Mouse (Mus musculus): ENCODE results near the gene Megf8. TPM values are rescaled to one million over a fixed set of nuclear protein-coding genes. Genes with fewer than 3 reads are reported as not detected.

Gene Megf8
- 10.9 and 11.3 TPM in 2 replicates for polyA plus RNA-seq (2014; fragmentation: Nextera tagmentation; extraction: Ambion mirVana)

DNA sequence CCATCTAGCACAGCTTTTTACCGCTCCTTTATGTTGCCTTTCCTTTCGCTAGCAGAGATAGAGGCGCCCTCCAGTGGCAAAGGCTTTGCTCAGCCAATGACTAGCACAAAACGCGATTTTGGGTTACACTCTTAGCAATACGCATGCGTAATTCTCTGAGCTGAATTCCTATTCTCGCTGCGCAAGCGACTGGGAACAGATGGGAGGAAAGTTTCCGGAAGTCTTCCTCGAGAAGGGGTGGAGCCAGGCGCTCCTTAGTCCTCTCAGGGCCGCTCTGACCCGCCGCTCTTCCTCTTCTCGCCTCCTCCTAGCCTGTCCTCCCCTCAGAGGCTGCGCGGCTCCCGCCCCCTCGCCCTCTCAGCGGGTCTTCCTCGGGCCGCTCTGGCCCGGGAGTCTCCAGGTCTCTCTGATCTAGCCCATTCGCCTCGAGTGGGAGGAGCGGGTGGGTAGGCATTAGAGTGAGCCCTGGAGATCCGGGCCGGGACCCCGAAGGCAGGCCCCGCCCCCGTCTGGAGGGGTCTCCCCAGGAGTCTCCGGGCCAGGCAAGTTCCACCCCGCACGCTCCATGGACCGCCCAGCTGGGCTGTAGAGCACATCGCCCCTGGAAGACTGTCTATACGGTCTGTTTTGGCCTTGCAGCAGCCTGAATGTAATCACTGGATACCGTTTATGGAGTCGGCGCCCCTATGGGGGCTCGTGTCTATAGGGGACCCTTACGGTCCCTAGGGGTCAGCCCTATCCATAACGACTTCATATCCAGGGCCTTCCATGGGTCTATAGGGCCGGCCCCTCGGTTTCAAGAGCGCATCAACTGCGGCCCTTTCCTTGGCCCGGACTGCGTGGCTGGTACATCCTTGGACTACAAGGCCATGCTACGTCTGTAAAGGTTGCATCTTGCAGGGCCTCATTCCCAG, at the start of gene Megf8:
Megf8 (plus strand) TSS at position 633 of the 914 bp plus-strand sequence.
- ATAC-seq (ENCODE audit: low FRiP score) (peak; percentile 99), DNase-seq (ENCODE audit: low spot score) (peak; percentile 98)
- Histone ChIP-seq H3K4me3 (ENCODE audit: low read depth, low read length) (peak within 1 kb of the TSS; percentile 63), H3K36me3 (ENCODE audit: control insufficient read depth, insufficient read depth, low read length) (no peaks in the 10 kb centered on the region), H3K9ac (ENCODE audit: low read depth, low read length) (peak within 1 kb of the TSS; percentile 79), H3K27ac (ENCODE audit: low read depth, low read length) (peak within 1 kb of the TSS; percentile 73), H3K27me3 (ENCODE audit: control insufficient read depth, insufficient read depth, low read length) (peaks cover 33% of the 10 kb centered on the region), H3K4me1 (replicated peaks; ENCODE audit: control insufficient read depth, insufficient read depth, low read length) (peaks cover 10% of the 10 kb centered on the region), H3K9me3 (ENCODE audit: control insufficient read depth, low read length) (no peaks in the 10 kb centered on the region), H3K4me2 (replicated peaks; ENCODE audit: low read depth, low read length) (peak within 1 kb of the TSS; percentile 81)
- WGBS, result 1% methylated on average over 51 of the region's 52 CpGs

GRCm38 (mm10) chr7:25267301-25267750, 49.6 kb upstream of the Megf8 start, which contains the start of gene Cic:
Gene Cic (plus strand): TSS chr7:25267704.
- Histone ChIP-seq H3K9me3 (ENCODE audit: control insufficient read depth, low read length) (no peaks in the 10 kb centered on the region), H3K36me3 (ENCODE audit: control insufficient read depth, insufficient read depth, low read length) (no peaks in the 10 kb centered on the region), H3K9ac (ENCODE audit: low read depth, low read length) (peak within 1 kb of the TSS; percentile 79), H3K27ac (ENCODE audit: low read depth, low read length) (peak within 1 kb of the TSS; percentile 81), H3K4me2 (replicated peaks; ENCODE audit: low read depth, low read length) (peak within 1 kb of the TSS; percentile 64), H3K27me3 (ENCODE audit: control insufficient read depth, insufficient read depth, low read length) (no peaks in the 10 kb centered on the region), H3K4me1 (replicated peaks; ENCODE audit: control insufficient read depth, insufficient read depth, low read length) (peaks cover 3% of the 10 kb centered on the region), H3K4me3 (ENCODE audit: low read depth, low read length) (peak within 1 kb of the TSS; percentile 64)
- DNase-seq (ENCODE audit: low spot score) (peak; percentile 99), ATAC-seq (ENCODE audit: low FRiP score) (peak; percentile 88)
- WGBS, result under 1% methylated on average over 29 of the region's 29 CpGs

- Histone ChIP-seq H3K36me3 (ENCODE audit: control insufficient read depth, insufficient read depth, low read length) (no peaks in the 10 kb centered on the region), H3K9ac (ENCODE audit: low read depth, low read length) (peak overlapping the region; percentile 79), H3K4me2 (replicated peaks; ENCODE audit: low read depth, low read length) (peak overlapping the region; percentile 64), H3K27ac (ENCODE audit: low read depth, low read length) (peak overlapping the region; percentile 81), H3K9me3 (ENCODE audit: control insufficient read depth, low read length) (no peaks in the 10 kb centered on the region), H3K27me3 (ENCODE audit: control insufficient read depth, insufficient read depth, low read length) (no peaks in the 10 kb centered on the region), H3K4me3 (ENCODE audit: low read depth, low read length) (peak overlapping the region; percentile 64), H3K4me1 (replicated peaks; ENCODE audit: control insufficient read depth, insufficient read depth, low read length) (peaks cover 3% of the 10 kb centered on the region)
- under 1% methylated on average over 33 of the region's 33 CpGs for WGBS
- peak; percentile 98 for DNase-seq (ENCODE audit: low spot score)
- ATAC-seq (ENCODE audit: low FRiP score), result peak; percentile 97
Observed at GRCm38 (mm10) chr7:25267751-25268463, 49.1 kb upstream of the Megf8 start.

DNA sequence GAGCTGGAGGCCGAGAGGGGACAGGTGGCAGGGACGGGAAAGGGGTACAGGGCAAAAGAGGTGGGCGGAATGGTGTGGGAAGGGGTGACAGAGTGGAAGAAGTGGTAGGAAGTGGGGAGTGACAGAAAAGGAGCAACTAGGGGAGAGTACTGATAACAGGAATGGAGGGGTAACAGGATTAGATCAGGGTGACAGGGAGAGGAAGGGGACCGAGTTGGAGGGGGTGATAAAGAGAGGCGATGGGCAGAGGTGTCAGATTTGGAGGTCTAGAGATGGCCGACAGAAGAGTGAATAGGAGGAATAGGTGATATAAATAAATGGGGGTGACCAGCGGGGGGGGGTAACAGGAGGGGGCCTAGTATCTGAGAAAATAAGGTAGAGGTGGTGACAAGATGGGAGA, 48.4 kb upstream of the Megf8 start:
- peak overlapping the region; percentile 64 for H3K4me3 ChIP-seq (ENCODE audit: low read depth, low read length)
- H3K27ac ChIP-seq (ENCODE audit: low read depth, low read length), result peak overlapping the region; percentile 79
- H3K36me3 ChIP-seq (ENCODE audit: control insufficient read depth, insufficient read depth, low read length), result no peaks in the 10 kb centered on the region
- peaks cover 3% of the 10 kb centered on the region for H3K4me1 ChIP-seq (replicated peaks; ENCODE audit: control insufficient read depth, insufficient read depth, low read length)
- ATAC-seq (ENCODE audit: low FRiP score) (no peak), DNase-seq (ENCODE audit: low spot score) (no peak)
- H3K27me3 ChIP-seq (ENCODE audit: control insufficient read depth, insufficient read depth, low read length), result no peaks in the 10 kb centered on the region
- peak overlapping the region; percentile 64 for H3K4me2 ChIP-seq (replicated peaks; ENCODE audit: low read depth, low read length)
- H3K9ac ChIP-seq (ENCODE audit: low read depth, low read length), result peak overlapping the region; percentile 79
- no peaks in the 10 kb centered on the region for H3K9me3 ChIP-seq (ENCODE audit: control insufficient read depth, low read length)
- 7% methylated on average over 7 of the region's 7 CpGs for WGBS

DNA sequence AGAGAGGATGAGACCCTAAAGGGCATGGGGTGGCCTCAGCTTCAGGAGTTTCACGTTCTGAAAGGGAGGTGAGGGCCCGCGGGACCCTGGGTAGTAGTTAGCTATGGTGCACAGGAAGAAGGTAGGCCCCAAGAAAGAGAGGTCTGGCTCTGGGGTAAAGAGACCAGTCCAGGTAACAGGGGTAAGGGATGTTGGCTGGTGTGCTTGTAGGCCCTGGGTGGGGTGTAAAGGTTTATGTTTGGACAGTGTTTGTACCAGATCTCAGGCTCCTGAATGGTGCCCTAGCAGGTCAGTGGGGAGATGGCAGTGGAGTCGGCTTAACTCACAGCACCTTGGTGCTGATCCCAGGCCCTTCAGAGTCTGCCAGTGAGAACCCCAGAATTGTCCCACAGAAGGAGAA, 47.9 kb upstream of the Megf8 start:
- H3K4me3 ChIP-seq (ENCODE audit: low read depth, low read length), result peak overlapping the region; percentile 64
- peak overlapping the region; percentile 64 for H3K4me2 ChIP-seq (replicated peaks; ENCODE audit: low read depth, low read length)
- no peak for DNase-seq (ENCODE audit: low spot score)
- no peaks in the 10 kb centered on the region for H3K27me3 ChIP-seq (ENCODE audit: control insufficient read depth, insufficient read depth, low read length)
- 47% methylated on average over 4 of the region's 4 CpGs for WGBS
- H3K4me1 ChIP-seq (replicated peaks; ENCODE audit: control insufficient read depth, insufficient read depth, low read length), result peaks cover 3% of the 10 kb centered on the region
- no peaks in the 10 kb centered on the region for H3K9me3 ChIP-seq (ENCODE audit: control insufficient read depth, low read length)
- no peak overlapping the region for H3K27ac ChIP-seq (ENCODE audit: low read depth, low read length)
- H3K36me3 ChIP-seq (ENCODE audit: control insufficient read depth, insufficient read depth, low read length), result no peaks in the 10 kb centered on the region
- ATAC-seq (ENCODE audit: low FRiP score), result no peak
- peak overlapping the region; percentile 79 for H3K9ac ChIP-seq (ENCODE audit: low read depth, low read length)

GRCm38 (mm10) chr7:25269545-25270271, 47.3 kb upstream of the Megf8 start:
- H3K4me1 ChIP-seq (replicated peaks; ENCODE audit: control insufficient read depth, insufficient read depth, low read length), result peaks cover 3% of the 10 kb centered on the region
- 83% methylated on average over 8 of the region's 8 CpGs for WGBS
- H3K36me3 ChIP-seq (ENCODE audit: control insufficient read depth, insufficient read depth, low read length), result no peaks in the 10 kb centered on the region
- no peak overlapping the region for H3K27ac ChIP-seq (ENCODE audit: low read depth, low read length)
- no peak overlapping the region; the same call in 1 of the 2 replicates for H3K4me3 ChIP-seq (ENCODE audit: low read depth, low read length)
- no peaks in the 10 kb centered on the region for H3K27me3 ChIP-seq (ENCODE audit: control insufficient read depth, insufficient read depth, low read length)
- peak overlapping the region; percentile 0; the same call in 1 of the 2 replicates for H3K4me2 ChIP-seq (replicated peaks; ENCODE audit: low read depth, low read length)
- no peak for ATAC-seq (ENCODE audit: low FRiP score)
- DNase-seq (ENCODE audit: low spot score), result no peak
- no peaks in the 10 kb centered on the region for H3K9me3 ChIP-seq (ENCODE audit: control insufficient read depth, low read length)
- no peak overlapping the region for H3K9ac ChIP-seq (ENCODE audit: low read depth, low read length)

DNA sequence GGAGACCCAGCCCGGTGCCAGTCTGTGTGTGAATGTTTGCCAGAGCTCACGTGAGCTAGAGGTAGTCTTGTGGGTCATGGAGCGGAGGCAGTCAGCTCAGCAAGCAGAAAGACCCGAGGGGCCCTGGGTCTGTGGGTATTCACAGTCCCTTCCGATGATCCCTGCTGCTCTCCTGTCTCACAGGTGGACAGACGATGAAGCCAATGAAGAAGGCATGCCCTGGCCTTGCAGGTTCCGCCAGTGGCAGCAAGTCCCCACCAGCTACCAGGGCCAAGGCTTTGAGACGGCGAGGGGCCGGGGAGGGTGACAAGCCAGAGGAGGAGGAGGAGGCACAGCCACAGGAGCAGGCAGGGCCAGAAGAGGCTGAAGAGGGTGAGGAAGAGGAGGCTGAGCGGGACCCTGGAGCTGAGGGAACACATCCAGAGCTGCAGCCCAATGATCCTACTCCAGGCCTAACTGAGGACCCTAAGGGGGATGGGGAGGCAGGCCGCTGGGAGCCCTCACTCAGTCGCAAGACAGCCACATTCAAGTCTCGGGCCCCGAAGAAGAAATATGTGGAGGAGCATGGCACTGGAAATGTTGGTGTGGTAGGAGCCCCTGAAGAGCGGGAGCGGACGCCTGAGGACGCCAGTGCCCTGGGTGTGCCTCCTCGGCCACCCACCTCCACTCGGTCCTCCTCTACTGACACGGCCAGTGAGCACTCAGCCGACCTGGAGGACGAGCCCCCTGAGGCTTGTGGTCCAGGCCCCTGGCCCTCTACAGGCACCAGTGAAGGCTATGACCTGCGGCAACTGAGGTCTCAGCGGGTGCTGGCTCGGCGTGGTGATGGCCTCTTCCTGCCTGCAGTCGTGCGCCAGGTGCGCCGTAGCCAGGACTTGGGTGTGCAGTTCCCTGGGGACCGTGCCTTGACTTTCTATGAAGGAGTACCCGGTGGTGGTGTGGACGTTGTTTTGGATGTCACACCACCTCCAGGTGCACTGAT, 46.0 kb upstream of the Megf8 start:
- Histone ChIP-seq H3K36me3 (ENCODE audit: control insufficient read depth, insufficient read depth, low read length) (no peaks in the 10 kb centered on the region), H3K4me1 (replicated peaks; ENCODE audit: control insufficient read depth, insufficient read depth, low read length) (peaks cover 3% of the 10 kb centered on the region), H3K4me2 (replicated peaks; ENCODE audit: low read depth, low read length) (no peak overlapping the region), H3K4me3 (ENCODE audit: low read depth, low read length) (no peak overlapping the region), H3K27me3 (ENCODE audit: control insufficient read depth, insufficient read depth, low read length) (no peaks in the 10 kb centered on the region), H3K9ac (ENCODE audit: low read depth, low read length) (no peak overlapping the region), H3K9me3 (ENCODE audit: control insufficient read depth, low read length) (no peaks in the 10 kb centered on the region), H3K27ac (ENCODE audit: low read depth, low read length) (no peak overlapping the region)
- DNase-seq (ENCODE audit: low spot score), result no peak
- 89% methylated on average over 35 of the region's 35 CpGs for WGBS
- ATAC-seq (ENCODE audit: low FRiP score), result no peak
